Mouse (Mus musculus) lung, adult 2 months (tissue): ENCODE results near the gene Mcidas. TPM values are rescaled to one million over a fixed set of nuclear protein-coding genes. Genes with fewer than 3 reads are reported as not detected.

Source experiments
- DNase-seq: peaks from one replicate; pipeline ENCODE4 v3.0.0; 2022
- H3K4me1 ChIP-seq: fragments of 200-500 bp; 2 replicates; pipeline ENCODE4 v1.6.1; 2011; ENCODE audit warnings: low read length; ENCODE audit not compliant: control insufficient read depth, insufficient read depth
- H3K4me3 ChIP-seq: fragments of 200-500 bp; replicated peaks from 2 replicates; pipeline ENCODE3; 2011; ENCODE audit warnings: low read depth, mild to moderate bottlenecking, control low read depth, low read length; ENCODE audit errors: extremely low read depth
- CTCF ChIP-seq: fragments of 200-500 bp; IDR thresholded peaks from 2 replicates; pipeline ENCODE4 v1.5.1; 2011; ENCODE audit warnings: mild to moderate bottlenecking, low read length, control low read depth; ENCODE audit not compliant: insufficient read depth
- POLR2A ChIP-seq: fragments of 200-500 bp; IDR thresholded peaks from 2 replicates; pipeline ENCODE4 v1.6.1; 2011; ENCODE audit warnings: low read depth, mild to moderate bottlenecking, control low read depth, low read length, borderline replicate concordance; ENCODE audit errors: extremely low read depth
- WGBS: fragments of 180-500 bp; shearing (Covaris S2); methylation state at CpG from one replicate; pipeline ENCODE4 v1.1.7; 2018; 5-methylcytosine and 5-hydroxymethylcytosine counted together
- polyA plus RNA-seq: library from polyadenylated mRNA; depleted of rRNA; stranded (reverse); fragments of >200 nt; gene quantifications from 2 replicates; pipeline ENCODE4 v1.2.3, GENCODE M21; 2012; rRNA removed

Gene Mcidas
- polyA plus RNA-seq, 1 experiment: 0.47 TPM

DNA sequence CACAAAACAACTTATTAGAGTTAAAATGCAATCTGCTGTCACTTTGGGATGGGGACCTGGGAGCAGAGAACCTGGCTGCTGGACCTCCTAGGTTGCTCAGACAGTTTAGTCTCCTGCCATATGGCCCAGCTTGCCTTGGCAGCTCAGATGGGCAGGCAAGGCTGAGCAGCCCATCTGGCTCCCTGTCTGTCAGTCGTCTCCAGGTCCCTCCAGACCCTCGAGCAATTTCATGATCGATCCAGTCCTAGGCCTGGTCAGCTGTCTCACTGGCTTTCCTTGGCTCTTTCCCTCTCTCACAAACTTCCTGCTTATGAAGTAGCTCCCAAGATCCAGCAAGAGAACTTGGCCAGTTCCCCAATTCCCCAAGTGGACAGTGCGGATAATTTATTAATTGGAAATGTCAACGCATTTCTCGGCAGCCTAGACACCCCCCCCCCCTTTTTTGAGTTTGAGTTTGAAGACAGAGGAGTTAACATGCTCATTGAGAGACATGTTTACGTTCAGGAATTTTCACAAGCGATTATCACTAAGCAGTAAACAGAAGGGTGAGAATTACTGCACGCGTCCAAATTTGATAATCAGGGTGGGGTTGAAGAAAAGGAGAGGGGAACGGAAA, 40.7 kb downstream of the Mcidas start:
- Histone ChIP-seq H3K4me1 (no peaks in the 10 kb centered on the region; the same call in 1 of the 2 replicates), H3K4me3 (peak overlapping the region; percentile 0)
- WGBS: 9% methylated on average over 11 of the region's 11 CpGs

DNA sequence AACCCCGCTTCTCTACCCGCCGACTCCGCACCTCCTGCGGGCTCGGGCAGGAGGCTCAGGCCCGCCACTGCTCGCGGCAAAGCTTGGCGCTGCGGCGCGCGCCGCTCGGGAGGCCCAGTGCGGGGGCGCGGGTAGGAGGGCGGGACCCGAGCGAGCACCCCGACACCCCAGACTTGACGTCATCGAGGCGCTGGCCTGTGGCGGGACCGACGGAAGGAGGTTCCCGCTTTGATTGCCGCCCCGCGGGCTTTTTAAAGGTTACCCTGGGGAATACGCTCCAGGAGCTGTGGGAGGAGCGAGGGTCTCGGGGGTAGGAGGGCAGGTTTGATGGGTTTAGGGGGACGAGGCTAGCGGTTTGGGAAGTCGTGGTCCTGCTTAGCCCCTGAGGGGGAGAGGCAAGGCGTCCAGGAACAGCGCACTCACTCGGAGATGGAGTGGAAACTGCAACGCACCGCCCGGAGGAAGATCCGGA, 41.3 kb downstream of the Mcidas start, which contains the start of gene Cdc20b:
TSS of gene Cdc20b (plus strand) at position 162 of the 472 bp plus-strand sequence.
- TF ChIP-seq CTCF (no peak), POLR2A (no peak)
- WGBS: under 1% methylated on average over 46 of the region's 46 CpGs
- Histone ChIP-seq H3K4me1 (no peaks in the 10 kb centered on the region; the same call in 1 of the 2 replicates), H3K4me3 (peak within 1 kb of the TSS; percentile 53)
- peak; percentile 56 for DNase-seq

More for the DNA sequence above, 40.7 kb downstream of the Mcidas start:
- TF ChIP-seq CTCF (no peak), POLR2A (no peak)
- no peak for DNase-seq

DNA sequence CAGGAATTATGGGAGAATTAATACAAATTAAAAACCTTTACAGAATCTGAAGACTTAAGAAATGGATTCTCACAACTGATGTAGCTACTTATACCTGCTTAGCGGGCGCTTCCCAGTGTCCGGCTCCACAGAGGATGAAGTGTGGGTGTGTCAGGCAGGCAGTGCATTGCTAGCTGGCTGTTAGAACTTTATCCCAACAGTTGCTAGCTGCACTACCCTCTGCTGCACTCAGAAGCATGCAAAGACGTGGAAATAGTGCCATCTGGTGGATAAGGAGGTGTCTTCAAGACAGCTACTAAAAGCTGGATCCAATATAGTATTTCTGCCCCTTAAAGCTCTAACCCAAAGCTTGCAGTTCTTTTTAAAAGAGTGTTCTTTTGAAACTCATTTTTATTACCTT, 42.2 kb downstream of the Mcidas start:
- WGBS: under 1% methylated on average over 4 of the region's 4 CpGs
- Histone ChIP-seq H3K4me1 (no peaks in the 10 kb centered on the region; the same call in 1 of the 2 replicates), H3K4me3 (no peak overlapping the region)
- TF ChIP-seq CTCF: peak; percentile 57
- TF ChIP-seq POLR2A: no peak
- DNase-seq: peak; percentile 42

DNA sequence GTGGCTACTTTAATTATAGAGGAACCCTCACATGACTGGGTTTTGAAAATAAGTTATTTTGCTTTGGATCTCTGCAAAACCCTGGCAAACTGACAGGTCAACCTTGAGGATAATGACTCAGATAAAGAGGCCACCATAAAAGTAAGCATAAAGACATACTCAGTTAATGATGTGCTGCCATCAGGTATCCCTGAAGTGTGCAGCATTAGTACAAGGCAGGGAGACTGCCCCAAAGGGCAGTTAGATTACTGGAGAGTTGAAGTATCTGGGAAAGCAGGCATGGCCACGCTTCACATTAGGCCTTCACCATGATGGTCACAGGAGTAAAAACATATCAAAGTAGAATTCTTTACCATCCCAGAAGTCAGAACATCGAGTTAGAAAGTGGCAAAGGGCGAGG, 51.2 kb downstream of the Mcidas start:
- 48% methylated on average over 3 of the region's 3 CpGs for WGBS
- TF ChIP-seq CTCF (no peak), POLR2A (no peak)
- DNase-seq: no peak
- Histone ChIP-seq H3K4me1 (peaks cover 2% of the 10 kb centered on the region; the same call in 1 of the 2 replicates), H3K4me3 (no peak overlapping the region)

DNA sequence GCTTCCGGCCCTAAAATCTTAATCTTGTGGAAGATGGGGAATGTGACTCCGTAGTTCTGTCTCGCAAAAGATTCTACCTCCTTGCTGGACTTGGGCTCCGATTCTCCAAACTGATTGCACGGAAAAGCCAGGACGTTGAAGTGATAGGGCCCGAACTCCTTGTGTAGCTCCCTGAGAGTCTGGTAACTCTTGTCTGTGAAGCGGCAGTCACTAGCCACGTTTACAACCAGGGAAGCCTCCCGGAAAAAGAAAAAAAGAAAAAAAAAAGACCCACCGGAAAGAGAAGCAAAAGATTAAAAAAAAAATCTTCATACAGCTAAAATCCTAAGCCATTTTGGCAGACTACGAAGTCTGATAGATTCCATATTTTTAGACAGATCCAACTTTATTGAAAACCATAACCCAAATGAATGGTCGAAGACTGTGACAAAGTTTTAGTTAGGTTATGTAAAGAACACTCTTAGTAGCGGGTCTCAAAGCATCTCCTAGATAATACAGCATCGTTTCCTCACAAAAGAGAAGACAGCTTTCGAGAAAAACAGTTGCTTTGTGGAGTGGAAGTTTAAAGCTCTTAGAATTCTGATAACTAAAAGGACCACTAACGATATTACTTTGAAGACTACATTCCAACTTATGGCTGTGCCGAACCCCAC, 51.9 kb downstream of the Mcidas start:
- peak overlapping the region; percentile 73 for H3K4me3 ChIP-seq
- DNase-seq: no peak
- 13% methylated on average over 18 of the region's 18 CpGs for WGBS
- H3K4me1 ChIP-seq: peaks cover 2% of the 10 kb centered on the region; the same call in 1 of the 2 replicates
- TF ChIP-seq POLR2A: no peak
- TF ChIP-seq CTCF: no peak

DNA sequence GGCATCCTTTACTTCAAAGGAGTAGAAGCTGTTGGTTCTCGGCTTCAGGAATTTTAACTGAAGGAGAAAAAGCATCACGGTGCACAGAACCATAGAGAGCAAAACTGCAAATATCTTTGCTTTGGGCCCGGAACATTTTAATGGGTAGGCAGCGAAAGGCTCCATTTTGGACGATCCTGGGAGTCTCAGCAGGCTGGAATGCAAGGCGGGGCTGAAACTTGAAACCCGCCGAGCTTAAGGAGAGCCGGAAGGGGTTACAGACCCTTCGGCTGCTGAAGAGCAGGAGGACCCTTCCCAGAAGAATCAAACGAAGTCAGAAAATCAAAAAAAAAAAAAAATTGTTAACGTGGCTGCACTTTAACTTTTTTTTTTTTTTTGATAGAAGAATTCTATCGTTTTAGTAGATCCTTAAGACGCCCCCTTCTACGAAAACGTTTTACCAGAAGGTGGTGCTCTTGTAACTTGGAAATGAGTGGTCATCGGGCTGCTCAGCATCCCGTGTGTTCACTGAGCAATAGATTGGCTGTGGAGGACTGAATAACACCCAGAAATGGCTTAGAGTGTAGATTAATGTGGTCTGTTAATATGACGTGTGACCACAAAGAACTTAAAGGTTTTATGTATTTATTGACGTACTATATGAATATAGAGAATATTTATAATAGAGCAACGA, 52.7 kb downstream of the Mcidas start, which contains the start of gene Gpx8:
TSS of gene Gpx8 (minus strand) at position 200 of the 673 bp plus-strand sequence.
- Histone ChIP-seq H3K4me1 (peaks cover 2% of the 10 kb centered on the region; the same call in 1 of the 2 replicates), H3K4me3 (peak within 1 kb of the TSS; percentile 73)
- TF ChIP-seq CTCF (no peak), POLR2A (no peak)
- DNase-seq: peak; percentile 60
- 4% methylated on average over 21 of the region's 21 CpGs for WGBS

DNA sequence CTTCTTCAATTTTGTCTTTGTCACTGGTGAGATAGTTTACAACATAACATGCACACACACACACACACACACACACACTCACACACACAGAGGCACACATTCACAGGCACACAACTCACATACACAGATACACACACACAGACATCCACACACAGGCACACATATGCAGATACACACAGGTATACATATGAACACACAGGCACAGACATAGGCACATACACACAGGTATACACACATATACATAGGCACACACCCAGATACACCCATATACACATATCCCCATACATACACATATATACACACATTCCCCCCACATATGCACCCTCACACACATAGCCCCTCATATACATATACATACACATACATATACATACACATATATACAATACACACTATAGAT, 53.4 kb downstream of the Mcidas start:
- H3K4me3 ChIP-seq: no peak overlapping the region
- no peak for DNase-seq
- peaks cover 2% of the 10 kb centered on the region; the same call in 1 of the 2 replicates for H3K4me1 ChIP-seq
- TF ChIP-seq CTCF: no peak
- TF ChIP-seq POLR2A: no peak

DNA sequence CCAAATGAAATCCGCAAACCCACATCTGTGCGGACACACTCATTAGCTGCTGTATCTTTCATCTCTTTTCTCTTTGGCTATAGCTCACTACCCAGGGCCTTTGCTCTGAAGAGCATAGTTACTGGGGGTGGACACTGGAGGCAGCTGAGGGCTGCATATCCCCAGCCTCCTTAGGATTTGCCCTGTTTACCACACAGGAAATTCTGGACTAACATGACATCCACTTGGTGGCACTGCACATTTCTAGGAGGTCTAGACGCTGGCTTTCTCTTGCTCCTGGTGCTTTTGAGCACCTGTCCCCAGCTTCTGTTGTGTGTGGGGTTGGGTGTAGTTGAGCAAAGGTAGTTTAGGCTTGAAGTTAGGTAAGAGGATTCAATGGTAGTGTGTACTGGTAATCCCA, 54.0 kb downstream of the Mcidas start:
- Histone ChIP-seq H3K4me1 (peaks cover 2% of the 10 kb centered on the region; the same call in 1 of the 2 replicates), H3K4me3 (no peak overlapping the region)
- 66% methylated on average over 3 of the region's 3 CpGs for WGBS
- no peak for DNase-seq
- TF ChIP-seq POLR2A (no peak), CTCF (no peak)

Other genes with a start within 250 kb of the Mcidas start
- 171 and 191 TPM in 2 replicates for gene Plpp1, start 193.1 kb upstream of the Mcidas start, polyA plus RNA-seq
- 5.0 and 8.2 TPM in 2 replicates for gene Mtrex, start 66.4 kb upstream of the Mcidas start, polyA plus RNA-seq
- gene Dhx29, start 66.4 kb upstream of the Mcidas start, polyA plus RNA-seq: 3.3 and 5.4 TPM in 2 replicates
- 5.9 and 8.4 TPM in 2 replicates for gene Ccno, start 6.0 kb upstream of the Mcidas start, polyA plus RNA-seq
- 0.27 and 0.54 TPM in 2 replicates for gene Cdc20b, start 41.3 kb downstream of the Mcidas start, polyA plus RNA-seq
- 6.8 and 10.6 TPM in 2 replicates for gene Gpx8, start 52.6 kb downstream of the Mcidas start, polyA plus RNA-seq
- 6.1 and 6.4 TPM in 2 replicates for gene Gzma, start 107.1 kb downstream of the Mcidas start, polyA plus RNA-seq
- gene Esm1, start 215.8 kb downstream of the Mcidas start, polyA plus RNA-seq: 5.7 and 12.2 TPM in 2 replicates
- gene Gzmk, start 232.1 kb downstream of the Mcidas start, polyA plus RNA-seq: 0.11 TPM in 1 of 2 replicates, not detected in the other